Mouse (Mus musculus): ENCODE data around the gene Zfp612.

DNA sequence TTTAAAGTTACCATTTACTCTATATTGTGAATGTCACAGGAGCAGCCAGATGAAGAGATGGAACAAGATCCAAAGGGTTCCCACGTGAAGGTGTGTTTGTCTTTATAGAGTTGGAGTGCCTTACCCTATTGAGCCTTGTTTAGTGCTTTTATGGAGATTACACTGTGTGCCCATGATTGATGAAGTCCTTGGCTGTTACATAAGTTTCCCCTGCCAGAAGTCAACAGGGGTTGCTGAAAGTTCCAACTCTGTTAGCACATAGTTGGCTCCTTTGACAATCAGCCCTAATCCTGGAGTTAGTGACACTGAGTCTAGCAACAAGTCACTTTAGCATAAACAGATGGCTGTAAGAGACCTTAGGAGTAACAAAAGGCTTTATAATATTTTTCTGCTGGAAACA lies 12.3 kb downstream of the Zfp612 start:
- TF ChIP-seq CTCF (IDR thresholded peaks at IDR 0.05; ENCODE audit: extremely low read depth, insufficient read depth, insufficient read length, insufficient replicate concordance) (no peak), POLR2A (IDR thresholded peaks at IDR 0.05; ENCODE audit: low read depth, low read length) (no peak)
